Mouse (Mus musculus) C2C12 (cell line): ENCODE data around the gene Olfr288. TPM values are rescaled to one million over a fixed set of nuclear protein-coding genes. Genes with fewer than 3 reads are reported as not detected.

Experiments used
- H3K27me3 ChIP-seq: one replicate; pipeline ENCODE4 v1.6.1; 2011; ENCODE audit not compliant: control insufficient read depth, insufficient read depth, insufficient read length
- H3K36me3 ChIP-seq: one replicate; pipeline ENCODE4 v1.6.1; 2011; ENCODE audit not compliant: control insufficient read depth, insufficient read depth
- H3K4me3 ChIP-seq: one replicate; pipeline ENCODE4 v1.5.1; 2011; ENCODE audit warnings: mild to moderate bottlenecking, control low read depth; ENCODE audit not compliant: poor library complexity, insufficient read depth, severe bottlenecking
- H3K79me2 ChIP-seq: one replicate; pipeline ENCODE4 v1.6.1; 2011; ENCODE audit not compliant: control insufficient read depth, insufficient read depth
- H3K79me3 ChIP-seq: one replicate; pipeline ENCODE4 v1.6.1; 2011; ENCODE audit warnings: low read depth, control low read depth
- H3ac ChIP-seq: one replicate; pipeline ENCODE3; 2011; ENCODE audit warnings: low read depth; ENCODE audit not compliant: control insufficient read depth, insufficient read length
- CEBPB ChIP-seq: IDR thresholded peaks from one replicate; pipeline ENCODE4 v1.6.1; 2011; ENCODE audit warnings: low read depth, mild to moderate bottlenecking, control low read depth, moderate library complexity
- CTCF ChIP-seq: IDR thresholded peaks from one replicate; pipeline ENCODE4 v1.5.1; 2011; ENCODE audit not compliant: control insufficient read depth, insufficient read depth, insufficient read length
- FOSL1 ChIP-seq: IDR thresholded peaks from one replicate; pipeline ENCODE4 v1.8.0; 2011; ENCODE audit warnings: mild to moderate bottlenecking, low read length; ENCODE audit not compliant: poor library complexity, insufficient read depth, severe bottlenecking
- MAX ChIP-seq: IDR thresholded peaks from one replicate; pipeline ENCODE4 v1.6.1; 2011; ENCODE audit warnings: mild to moderate bottlenecking, control low read depth
- MYOD1 ChIP-seq: IDR thresholded peaks from one replicate; pipeline ENCODE4 v1.6.1; 2011; ENCODE audit warnings: low read depth; ENCODE audit not compliant: control insufficient read depth, insufficient read length
- MYOG ChIP-seq: IDR thresholded peaks from one replicate; pipeline ENCODE4 v1.6.1; 2011; ENCODE audit not compliant: control insufficient read depth, insufficient read length; ENCODE audit errors: extremely low read depth
- USF1 ChIP-seq: IDR thresholded peaks from one replicate; pipeline ENCODE4 v1.6.1; 2011; ENCODE audit warnings: low read depth, mild to moderate bottlenecking, control low read depth, moderate library complexity
- polyA plus RNA-seq: library from polyadenylated mRNA; unstranded; fragments of >200 nt; fragmentation: generic; extraction: Trizol; gene quantifications from one replicate; pipeline ENCODE4 v1.2.1, GENCODE M21; 2012; ENCODE audit warnings: missing spikeins

Olfr288 gene
- polyA plus RNA-seq, 1 experiment: not detected

GRCm38 (mm10) chr15:98162561-98162960, 32.8 kb downstream of the Olfr288 start:
- H3K79me3 ChIP-seq: no peaks in the 10 kb centered on the region
- TF ChIP-seq FOSL1 (no peak), USF1 (no peak), MAX (no peak), CEBPB (no peak)
- no peak overlapping the region for H3K4me3 ChIP-seq
- no peaks in the 10 kb centered on the region for H3K36me3 ChIP-seq
- H3K27me3 ChIP-seq: peaks cover 24% of the 10 kb centered on the region
- no peaks in the 10 kb centered on the region for H3K79me2 ChIP-seq
- H3ac ChIP-seq: no peak overlapping the region

- no peak overlapping the region for H3ac ChIP-seq
- TF ChIP-seq FOSL1 (no peak), MAX (no peak), MYOG (no peak)
- H3K79me3 ChIP-seq: no peaks in the 10 kb centered on the region
- H3K79me2 ChIP-seq: no peaks in the 10 kb centered on the region
- H3K4me3 ChIP-seq: no peak overlapping the region
- peaks cover 18% of the 10 kb centered on the region for H3K27me3 ChIP-seq
- H3K36me3 ChIP-seq: no peaks in the 10 kb centered on the region
Observed at GRCm38 (mm10) chr15:98161026-98161805, 34.1 kb downstream of the Olfr288 start.

GRCm38 (mm10) chr15:98157253-98157652, 38.1 kb downstream of the Olfr288 start:
- Histone ChIP-seq H3K36me3 (no peaks in the 10 kb centered on the region), H3K4me3 (no peak overlapping the region), H3ac (no peak overlapping the region)

DNA sequence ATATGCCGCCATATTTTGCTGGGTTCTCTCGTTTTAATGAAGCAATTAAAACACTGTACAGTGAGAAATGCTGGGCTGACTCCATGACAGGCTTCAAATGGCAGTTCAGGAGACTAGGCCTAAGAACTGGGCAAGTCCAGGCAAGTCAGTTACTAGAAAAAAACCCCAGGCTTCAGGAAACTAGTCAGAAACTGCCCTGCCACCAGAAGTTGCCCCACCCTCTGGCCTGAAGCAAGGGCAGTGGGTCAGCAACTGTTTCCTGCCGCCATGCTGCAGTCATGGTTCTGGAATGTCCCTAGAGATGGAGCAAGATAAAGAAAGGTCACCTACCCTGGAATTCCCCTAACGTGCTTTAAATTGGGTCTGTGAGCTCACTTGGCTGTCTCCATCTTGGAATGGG, 39.4 kb downstream of the Olfr288 start:
- Histone ChIP-seq H3ac (no peak overlapping the region), H3K36me3 (no peaks in the 10 kb centered on the region), H3K79me2 (no peaks in the 10 kb centered on the region), H3K4me3 (no peak overlapping the region), H3K27me3 (no peaks in the 10 kb centered on the region), H3K79me3 (no peaks in the 10 kb centered on the region)
- TF ChIP-seq USF1 (no peak), MAX (no peak), CTCF (no peak), MYOD1 (peak; percentile 63), CEBPB (peak; percentile 20), MYOG (no peak)

More at GRCm38 (mm10) chr15:98157253-98157652, 38.1 kb downstream of the Olfr288 start:
- TF ChIP-seq MAX (no peak), MYOD1 (no peak), CEBPB (no peak), FOSL1 (no peak), USF1 (no peak), CTCF (no peak), MYOG (no peak)
- Histone ChIP-seq H3K79me2 (no peaks in the 10 kb centered on the region), H3K79me3 (no peaks in the 10 kb centered on the region), H3K27me3 (no peaks in the 10 kb centered on the region)

DNA sequence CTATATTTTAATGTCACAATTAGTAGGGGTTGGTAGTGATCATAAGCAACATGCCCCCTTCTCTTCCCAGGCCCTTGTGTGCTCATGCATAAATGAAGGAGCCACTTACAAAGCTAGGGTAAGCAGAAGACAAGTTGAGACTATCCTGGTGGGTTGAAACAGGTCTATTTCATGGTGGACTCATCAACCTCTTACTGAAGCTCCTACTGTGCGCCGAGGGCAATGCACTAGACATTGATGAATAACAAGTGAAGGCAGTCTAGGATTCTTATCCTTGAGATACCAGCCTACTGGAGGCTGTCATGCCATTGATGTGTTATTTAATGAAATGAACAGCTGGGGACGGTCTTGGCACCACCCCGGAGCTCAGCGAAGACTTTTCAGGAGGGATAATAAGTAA, 40.1 kb downstream of the Olfr288 start:
- TF ChIP-seq CEBPB (no peak), MYOD1 (no peak)
- Histone ChIP-seq H3K4me3 (no peak overlapping the region), H3K27me3 (no peaks in the 10 kb centered on the region), H3K36me3 (no peaks in the 10 kb centered on the region), H3ac (no peak overlapping the region), H3K79me3 (no peaks in the 10 kb centered on the region), H3K79me2 (no peaks in the 10 kb centered on the region)

DNA sequence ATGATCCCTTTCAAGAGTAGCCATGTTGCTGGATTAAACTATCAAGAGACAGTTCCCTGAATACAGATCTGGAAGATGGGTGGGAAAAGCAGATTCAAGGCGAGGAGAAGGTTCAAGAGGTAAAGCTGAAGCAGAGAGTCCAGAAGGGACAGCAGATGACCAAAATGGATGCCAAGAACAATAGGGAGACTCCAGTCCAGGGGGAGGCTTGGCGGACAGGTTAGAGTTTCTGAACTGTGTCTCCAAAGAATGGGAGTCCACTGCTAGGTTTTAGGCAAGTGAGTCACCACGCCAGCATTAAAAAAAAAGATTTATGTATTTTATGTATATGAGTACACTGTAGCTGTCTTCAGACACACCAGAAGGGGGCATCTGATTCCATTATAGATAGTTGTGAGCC, 40.7 kb downstream of the Olfr288 start:
- Histone ChIP-seq H3K79me2 (no peaks in the 10 kb centered on the region), H3ac (no peak overlapping the region), H3K36me3 (no peaks in the 10 kb centered on the region), H3K4me3 (no peak overlapping the region), H3K27me3 (no peaks in the 10 kb centered on the region), H3K79me3 (no peaks in the 10 kb centered on the region)
- TF ChIP-seq MAX (no peak), USF1 (no peak), MYOG (no peak), CTCF (no peak), CEBPB (no peak), FOSL1 (no peak), MYOD1 (no peak)
